20 mouse cellular contexts compared by ENCODE assay signal in genomic region chr6:77446861-77447260, GRCm38 (mm10).
A peak's percentile ranks its signal among the peaks of the same experiment; 100 is the strongest.
DNase-seq lines count a peak whose midpoint lies in the region; ATAC-seq lines count a peak whose summit lies in the region.
"Had no signal": no experiment of that assay in that cellular context is flagged by ENCODE, and none has a peak within 500 bp of the region (broad histone marks: within the 10 kb centered on the region; RNA-seq: fewer than 3 reads in every experiment).

No protein-coding gene starts in this region.

- ATAC-seq in frontal cortex, adult (ENCODE audit: low TSS enrichment) = peak; percentile 64
- ATAC-seq: activated CD4-positive, CD25-positive, alpha-beta regulatory T cell, adult 4 months; CD4-positive, CD25-positive, alpha-beta regulatory T cell, adult 4 months; Patski had no signal

- DNase-seq in frontal cortex, postnatal 36 days (ENCODE audit: low spot score in 2 of 2) = no peak
- DNase-seq in right cerebral cortex, adult 18-20 months = peak; percentile 21
- DNase-seq in right cerebral cortex, postnatal 4 days = no peak
- peak; percentile 71 for DNase-seq in brain, adult 2 months (ENCODE audit: low read depth, low spot score)
- DNase-seq in cerebellum, postnatal 14 days = no peak
- DNase-seq: adrenal gland, adult 2 months; adrenal gland, adult 8-10 months; adrenal gland, postnatal 10 days; adrenal gland, postnatal 14 days; adrenal gland, postnatal 25 days; adrenal gland, postnatal 36 days; B cell, adult 2 months; cerebellum, adult 11 months; cerebellum, adult 11-12 months; cerebellum, adult 18-20 months; cerebellum, adult 2 months had no signal

Comparison
In these comparisons a context has a peak if more than half of its experiments do, and no peak if none do; other contexts are left out.
1. DNase-seq: peak in right cerebral cortex, adult 18-20 months (single experiment) and brain, adult 2 months (single experiment); none in frontal cortex, postnatal 36 days (0 of 2), right cerebral cortex, postnatal 4 days (single experiment) and cerebellum, postnatal 14 days (0 of 2).